Mouse (Mus musculus): ENCODE results near the gene Gm49336.
A peak's percentile ranks its signal among the peaks of the same experiment; 100 is the strongest.

The Gm49336 gene

GRCm38 (mm10) chr14:60238551-60238950 lies 12.8 kb downstream of the Gm49336 start:
- DNase-seq (ENCODE audit: low spot score in 2 of 2): no peak

DNA sequence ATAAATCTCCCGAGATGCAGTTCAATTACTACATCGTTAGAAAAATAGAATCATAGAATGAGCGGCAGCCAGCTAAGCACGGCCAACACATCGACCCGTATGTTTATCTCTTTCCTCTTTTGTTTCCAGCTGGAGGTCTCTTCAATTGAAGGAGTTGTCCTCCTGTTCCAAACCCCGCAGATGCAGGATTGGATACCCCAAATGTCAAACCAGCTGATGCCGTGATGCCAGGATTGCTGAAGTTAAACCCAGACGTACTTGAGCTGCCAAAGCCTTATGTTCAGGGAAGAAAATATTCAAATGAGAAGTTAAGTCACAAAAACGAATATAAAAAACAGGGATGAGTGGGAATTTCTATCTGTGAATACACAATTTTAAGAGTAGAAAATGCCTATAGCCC lies 31.4 kb downstream of the Gm49336 start:
- no peak for DNase-seq (ENCODE audit: low spot score in 2 of 2)

DNA sequence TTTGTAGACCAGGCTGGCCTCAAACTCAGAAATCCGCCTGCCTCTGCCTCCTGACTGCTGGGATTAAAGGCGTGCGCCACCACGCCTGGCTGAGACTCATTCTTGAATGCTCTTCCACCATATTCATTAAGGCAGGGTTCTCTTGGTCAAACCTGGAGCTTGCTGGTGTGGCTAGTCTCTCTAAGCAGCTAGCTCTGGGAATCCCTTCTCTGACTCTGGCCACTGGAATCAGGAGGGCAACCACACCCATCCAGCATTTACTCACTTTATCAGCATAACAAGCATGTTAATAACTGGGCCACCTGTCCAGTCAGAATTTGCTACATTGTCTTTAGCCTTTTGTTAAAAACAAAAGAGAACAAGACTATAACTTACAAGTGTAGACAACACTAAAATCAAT lies 33.7 kb downstream of the Gm49336 start:
- DNase-seq (ENCODE audit: low spot score in 2 of 2): no peak

DNA sequence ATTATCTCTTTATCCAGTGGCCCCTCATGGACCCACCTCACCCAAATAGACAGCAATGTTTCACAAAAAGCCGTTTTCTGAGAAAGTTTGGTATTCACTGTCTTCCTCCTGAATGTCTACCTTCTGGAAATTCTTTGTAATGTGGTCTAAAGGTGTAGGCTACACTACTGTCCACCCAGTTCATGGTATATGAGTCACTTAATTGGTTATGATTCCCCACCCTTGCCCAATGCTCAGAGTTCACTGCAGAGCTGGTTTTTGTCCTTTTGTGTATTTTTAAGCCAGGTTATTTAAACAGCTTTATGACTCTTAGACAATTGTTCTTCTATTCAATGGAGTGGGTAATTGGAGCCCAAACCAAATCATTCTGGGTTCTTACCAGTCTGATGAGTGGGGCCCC lies 35.2 kb downstream of the Gm49336 start:
- no peak for DNase-seq (ENCODE audit: low spot score in 2 of 2)

- no peak for DNase-seq (ENCODE audit: low spot score in 2 of 2)
These were observed 36.3 kb downstream of the Gm49336 start for GRCm38 (mm10) chr14:60215000-60215399.

DNA sequence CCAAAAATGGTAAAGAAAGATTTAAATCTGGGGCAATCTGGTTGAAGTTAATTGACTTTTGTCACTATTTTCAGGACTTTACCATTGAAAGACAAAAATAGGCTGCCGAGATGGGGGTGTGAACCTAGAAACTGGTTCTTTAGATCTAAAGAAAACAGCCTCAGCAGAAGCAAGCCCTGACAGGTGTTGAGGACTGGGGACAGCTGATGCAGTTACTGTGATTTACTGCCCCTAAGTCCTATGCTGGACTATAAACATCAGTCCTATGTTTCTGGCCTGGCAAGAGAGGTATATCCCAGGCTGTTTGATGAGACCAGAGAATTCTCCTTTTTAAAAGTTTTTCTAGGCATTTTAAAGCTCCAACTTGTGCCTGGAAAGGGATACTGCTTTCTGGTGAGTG lies 37.3 kb downstream of the Gm49336 start:
- no peak for DNase-seq (ENCODE audit: low spot score in 2 of 2)

DNA sequence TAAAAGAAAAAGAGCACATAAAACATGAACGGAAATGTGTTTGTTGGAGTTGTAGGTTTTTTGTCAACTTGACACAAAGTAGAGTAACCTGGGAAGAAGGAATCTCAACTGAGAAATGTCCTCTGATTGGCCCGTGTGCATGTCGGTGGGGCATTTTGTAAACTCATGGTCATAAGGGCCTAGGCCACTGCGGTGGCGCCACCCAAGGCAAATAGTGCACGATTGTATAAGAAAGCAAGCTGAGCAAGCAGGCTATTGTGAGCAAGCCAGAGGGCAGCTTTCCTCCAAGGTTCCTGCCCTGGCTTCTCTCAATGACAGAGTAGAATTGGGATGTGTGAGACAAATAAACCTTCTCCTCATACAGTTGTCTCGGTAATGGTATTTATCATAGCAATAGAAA lies 42.1 kb downstream of the Gm49336 start:
- no peak for DNase-seq (ENCODE audit: low spot score in 2 of 2)

DNA sequence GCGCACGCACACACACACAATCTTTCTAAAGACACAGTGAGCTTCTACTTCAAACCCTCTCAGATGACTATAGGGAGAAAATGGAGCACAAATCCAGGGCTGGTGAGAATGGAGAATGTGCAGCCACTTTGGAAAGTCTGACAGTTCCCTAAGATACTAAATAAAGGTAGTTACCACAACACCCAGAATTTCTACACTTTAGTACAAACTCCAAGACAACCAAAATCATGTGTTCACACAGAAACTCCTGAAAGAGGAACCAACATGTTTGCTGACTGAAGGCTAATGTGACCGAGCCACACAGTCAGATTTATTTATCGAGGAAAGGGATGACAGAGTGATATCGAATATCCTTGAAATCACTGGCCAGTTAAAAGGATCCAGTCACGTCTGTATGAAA lies 46.3 kb downstream of the Gm49336 start:
- DNase-seq (ENCODE audit: low spot score in 2 of 2): no peak

- DNase-seq (ENCODE audit: low spot score in 2 of 2): peak in 1 of 2 experiments; percentile 40
These were observed 54.4 kb downstream of the Gm49336 start, which contains the start of gene Atp8a2 for GRCm38 (mm10) chr14:60196884-60197283. Gene Atp8a2 (minus strand): TSS chr14:60197179.

- no peak for DNase-seq (ENCODE audit: low spot score in 2 of 2)
These were observed 55.3 kb downstream of the Gm49336 start for GRCm38 (mm10) chr14:60195999-60196398.

DNA sequence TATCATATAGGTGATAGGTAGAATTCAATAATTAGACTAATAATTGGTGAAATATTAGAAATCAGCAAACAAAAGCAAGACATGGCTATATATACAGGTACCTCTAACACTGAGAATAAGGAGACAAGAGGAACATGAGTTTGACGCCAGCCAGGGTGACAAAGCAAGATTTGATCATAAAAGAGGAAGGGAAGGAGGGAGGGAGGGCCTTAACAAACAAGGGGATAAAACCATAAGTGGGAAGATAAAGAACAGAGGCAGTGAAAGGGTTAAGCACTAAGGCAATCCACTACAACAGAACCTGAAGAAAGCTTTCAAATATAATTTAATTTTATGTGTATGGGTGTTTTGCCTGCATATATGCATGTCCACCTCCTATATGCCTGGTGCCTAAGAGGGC lies 56.7 kb downstream of the Gm49336 start:
- no peak for DNase-seq (ENCODE audit: low spot score in 2 of 2)

- DNase-seq (ENCODE audit: low spot score in 2 of 2): no peak
These were observed 61.5 kb downstream of the Gm49336 start for GRCm38 (mm10) chr14:60189771-60190170.

GRCm38 (mm10) chr14:60188201-60188825 lies 63.0 kb downstream of the Gm49336 start:
- peak; percentile 52 to 65 for DNase-seq (ENCODE audit: low spot score in 2 of 2)

DNA sequence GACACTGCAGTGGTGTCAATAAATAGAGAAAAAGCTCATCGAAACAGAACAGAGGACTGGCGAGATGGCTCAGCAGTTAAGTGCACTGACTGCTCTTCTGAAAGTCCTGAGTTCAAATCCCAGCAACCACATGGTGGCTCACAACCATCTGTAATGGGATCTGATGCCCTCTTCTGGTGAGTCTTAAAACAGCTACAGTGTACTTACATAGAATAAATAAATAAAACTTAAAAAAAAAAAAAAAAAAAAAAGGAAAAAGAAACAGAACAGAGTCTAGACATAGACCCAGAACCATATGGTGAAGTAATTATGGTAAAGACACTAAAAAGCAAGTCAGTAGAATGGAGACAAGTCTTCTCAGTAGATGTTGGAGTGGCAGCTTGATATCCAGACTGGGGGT lies 70.0 kb downstream of the Gm49336 start:
- no peak for DNase-seq (ENCODE audit: low spot score in 2 of 2)

- no peak for DNase-seq (ENCODE audit: low spot score in 2 of 2)
These were observed 72.7 kb downstream of the Gm49336 start for GRCm38 (mm10) chr14:60178571-60178955.

DNA sequence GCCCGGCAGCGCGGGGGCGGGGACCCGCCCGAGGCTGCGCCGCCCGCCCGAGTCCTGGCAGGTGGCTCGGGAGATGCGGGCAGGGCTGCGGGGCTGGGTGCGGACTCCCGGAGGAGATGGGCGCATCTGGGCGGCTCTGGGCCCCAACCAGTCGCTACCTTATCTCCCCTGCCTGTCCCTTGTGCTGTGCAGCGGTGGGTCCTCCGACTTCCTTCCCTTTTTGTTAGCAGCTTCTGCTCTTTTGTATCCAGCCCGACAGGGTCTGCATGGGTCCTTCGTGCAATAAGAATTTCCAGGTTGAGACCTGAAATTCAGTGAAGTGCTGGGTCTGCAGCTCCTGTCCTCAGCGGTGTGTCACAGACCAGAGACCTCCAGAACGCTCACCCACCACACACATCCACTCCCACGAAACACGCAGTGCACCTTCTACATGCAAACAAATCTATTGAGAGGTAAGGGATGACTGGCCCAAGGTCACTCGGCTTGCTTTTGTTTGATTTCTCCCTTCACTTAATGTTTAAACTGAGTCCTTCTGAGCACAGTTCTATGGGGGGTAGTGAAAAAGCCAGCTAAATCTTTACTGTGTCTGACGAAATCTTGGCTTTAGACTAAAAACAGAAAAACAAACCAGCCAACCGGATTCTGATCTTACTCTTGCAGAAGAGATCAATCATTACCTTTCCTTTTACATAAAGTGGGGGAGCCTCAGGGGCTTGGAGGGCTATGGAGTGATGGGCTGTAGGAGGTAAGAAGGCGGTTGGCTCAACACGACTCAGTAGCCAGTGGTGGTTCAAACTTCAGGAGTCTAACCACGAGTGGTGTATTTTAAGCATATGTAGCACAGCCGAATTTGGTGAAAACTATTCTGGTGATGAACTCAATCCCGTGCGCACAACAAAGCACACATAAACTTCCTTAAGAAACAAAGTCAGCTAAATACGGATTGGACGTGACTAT lies 73.4 kb downstream of the Gm49336 start:
- peak in 1 of 2 experiments; percentile 40 for DNase-seq (ENCODE audit: low spot score in 2 of 2)

- DNase-seq (ENCODE audit: low spot score in 2 of 2): peak; percentile 30 to 73
These were observed 74.3 kb downstream of the Gm49336 start for GRCm38 (mm10) chr14:60176891-60177613.

DNA sequence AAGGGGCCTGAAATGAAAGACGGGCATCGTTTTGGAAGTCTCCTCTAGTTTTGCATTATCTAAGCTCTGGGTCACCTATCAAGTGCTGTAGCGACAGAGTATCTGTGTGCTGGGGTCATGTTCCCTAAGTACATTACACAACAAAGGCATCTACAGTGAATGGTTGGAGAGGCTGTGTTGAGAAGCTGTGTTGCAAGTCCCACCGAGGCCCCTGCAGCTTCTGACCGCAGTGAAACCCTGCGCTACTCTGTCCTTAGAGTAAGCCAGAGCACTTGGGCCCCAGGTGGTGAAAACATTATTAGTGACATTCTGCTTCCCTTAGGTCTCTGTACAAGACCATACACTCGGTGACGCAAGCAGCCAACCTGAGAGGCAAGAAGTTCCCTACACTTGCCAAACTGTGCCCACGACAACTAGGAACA lies 74.8 kb downstream of the Gm49336 start:
- DNase-seq (ENCODE audit: low spot score in 2 of 2): no peak

GRCm38 (mm10) chr14:60172286-60173055 lies 78.8 kb downstream of the Gm49336 start:
- no peak for DNase-seq (ENCODE audit: low spot score in 2 of 2)

DNA sequence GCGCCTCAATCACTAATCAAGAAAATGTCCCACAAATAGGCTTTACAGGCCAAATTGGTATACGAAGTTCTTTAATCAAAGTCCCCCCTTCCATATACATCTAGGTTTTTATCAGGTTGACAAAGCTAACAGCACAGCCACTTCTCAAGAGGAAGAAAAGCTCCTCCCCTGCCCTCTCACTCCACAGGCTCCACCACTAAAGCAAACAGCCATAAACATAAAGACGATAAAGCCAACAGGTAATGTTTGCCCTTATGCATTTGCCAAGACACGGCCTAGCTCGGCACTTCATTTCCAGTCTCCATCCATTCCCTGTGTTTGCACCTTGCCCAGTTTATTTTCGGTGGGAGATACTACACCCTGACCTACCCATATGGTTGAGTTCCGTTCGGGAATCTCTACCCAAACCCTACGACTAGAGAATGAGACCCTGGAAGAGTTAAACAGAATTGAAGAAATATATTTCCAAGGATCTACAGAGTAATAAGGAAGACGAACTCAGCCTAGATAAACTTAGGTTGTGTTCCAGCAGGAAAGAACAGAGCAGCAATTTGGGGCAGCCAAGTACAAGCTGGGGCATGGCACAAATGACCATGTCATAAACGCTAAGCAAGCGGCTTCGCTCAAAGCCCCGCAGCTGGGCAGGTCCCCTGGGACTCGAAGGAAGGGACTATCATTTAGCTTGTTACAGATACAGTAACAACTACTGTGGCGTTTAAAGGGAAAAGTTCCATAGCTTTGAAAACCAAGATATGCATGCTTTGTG lies 80.3 kb downstream of the Gm49336 start:
- DNase-seq (ENCODE audit: low spot score in 2 of 2): no peak

GRCm38 (mm10) chr14:60163367-60163766 lies 87.9 kb downstream of the Gm49336 start:
- DNase-seq (ENCODE audit: low spot score in 2 of 2): no peak
